12 mouse cellular contexts compared by ENCODE assay signal in genomic region chr14:18468611-18469010, GRCm38 (mm10).
DNase-seq lines count a peak whose midpoint lies in the region; ATAC-seq and TF ChIP-seq lines count a peak whose summit lies in the region.
"Had no signal": no experiment of that assay in that cellular context is flagged by ENCODE, and none has a peak within 500 bp of the region (broad histone marks: within the 10 kb centered on the region; RNA-seq: fewer than 3 reads in every experiment).

No protein-coding gene starts in this region.

- H3K27ac ChIP-seq in forebrain, postnatal 0 days (ENCODE audit: low read depth, low read length) = no peak overlapping the region
- no peak overlapping the region for H3K27ac ChIP-seq in forebrain, embryonic 12.5 days
- H3K27ac ChIP-seq: lung, embryonic 15.5 days; neural tube, embryonic 13.5 days had no signal

- no peak for ATAC-seq in forebrain, postnatal 0 days
- ATAC-seq in forebrain, embryonic 12.5 days (ENCODE audit: low FRiP score) = no peak
- no peak for ATAC-seq in monocyte, adult 5-6 weeks (replicated peaks; ENCODE audit: insufficient number of reproducible peaks, low FRiP score, low TSS enrichment, poor library complexity, severe bottlenecking)

- DNase-seq in forebrain, postnatal 0 days = peak; percentile 4
- peak; percentile 53 for DNase-seq in urinary bladder, postnatal 14 days (ENCODE audit: low spot score)
- no peak for DNase-seq in urinary bladder, postnatal 4 days (ENCODE audit: low spot score in 2 of 2)
- DNase-seq in gastrocnemius, postnatal 10 days = peak; percentile 8
- DNase-seq in layer of hippocampus, postnatal 10 days (ENCODE audit: low spot score in 2 of 2) = no peak
- no peak for DNase-seq in left cerebral cortex, postnatal 10 days (ENCODE audit: extremely low spot score in 1 of 2, low spot score in 2 of 2)
- DNase-seq: kidney, postnatal 36 days had no signal

- H3K4me3 ChIP-seq in forebrain, postnatal 0 days (ENCODE audit: low read depth, low read length) = no peak overlapping the region
- H3K4me3 ChIP-seq in forebrain, embryonic 12.5 days (replicated peaks) = no peak overlapping the region
- H3K4me3 ChIP-seq: erythroblast, embryonic 14.5 days; lung, embryonic 15.5 days; neural tube, embryonic 13.5 days had no signal

- intact Hi-C loops in left cerebral cortex, postnatal 10 days (cut with DNase I) = loop anchor here (10.0 kb wide), 1 partner anchor 1064 kb away; no protein-coding TSS in a partner anchor

- no peak overlapping the region for H3K9ac ChIP-seq in forebrain, postnatal 0 days
- no peak overlapping the region for H3K9ac ChIP-seq in forebrain, embryonic 12.5 days
- H3K9ac ChIP-seq: lung, embryonic 15.5 days; neural tube, embryonic 13.5 days had no signal

- H3K36me3 ChIP-seq in forebrain, postnatal 0 days (ENCODE audit: insufficient read depth) = no peaks in the 10 kb centered on the region
- no peaks in the 10 kb centered on the region for H3K36me3 ChIP-seq in forebrain, embryonic 12.5 days (replicated peaks)
- H3K36me3 ChIP-seq: lung, embryonic 15.5 days; neural tube, embryonic 13.5 days had no signal

- no peaks in the 10 kb centered on the region for H3K4me1 ChIP-seq in forebrain, postnatal 0 days (ENCODE audit: insufficient read depth)
- H3K4me1 ChIP-seq in forebrain, embryonic 12.5 days = peaks cover 6% of the 10 kb centered on the region
- H3K4me1 ChIP-seq: lung, embryonic 15.5 days; neural tube, embryonic 13.5 days had no signal

- WGBS in forebrain, postnatal 0 days = 56% methylated on average over 3 of the region's 3 CpGs
- WGBS in forebrain, embryonic 12.5 days = 84% methylated on average over 3 of the region's 3 CpGs

- H3K27me3 ChIP-seq in forebrain, postnatal 0 days (ENCODE audit: insufficient read depth, low read length) = no peaks in the 10 kb centered on the region
- no peaks in the 10 kb centered on the region for H3K27me3 ChIP-seq in forebrain, embryonic 12.5 days
- H3K27me3 ChIP-seq: lung, embryonic 15.5 days; neural tube, embryonic 13.5 days had no signal

- H3K4me2 ChIP-seq in forebrain, postnatal 0 days (ENCODE audit: low read depth) = no peak overlapping the region
- no peak overlapping the region for H3K4me2 ChIP-seq in forebrain, embryonic 12.5 days
- H3K4me2 ChIP-seq: lung, embryonic 15.5 days; neural tube, embryonic 13.5 days had no signal

- TF ChIP-seq CTCF in forebrain, postnatal 0 days (IDR thresholded peaks at IDR 0.05; ENCODE audit: low read depth) = no peak

- H3K9me3 ChIP-seq in forebrain, postnatal 0 days (ENCODE audit: low read length) = no peaks in the 10 kb centered on the region
- no peaks in the 10 kb centered on the region for H3K9me3 ChIP-seq in forebrain, embryonic 12.5 days
- H3K9me3 ChIP-seq: lung, embryonic 15.5 days; neural tube, embryonic 13.5 days had no signal

Comparison
In these comparisons a context has a peak if more than half of its experiments do, and no peak if none do; other contexts are left out.
1. DNase-seq: peak in forebrain, postnatal 0 days (single experiment), urinary bladder, postnatal 14 days (single experiment) and gastrocnemius, postnatal 10 days (single experiment); none in urinary bladder, postnatal 4 days (0 of 2), layer of hippocampus, postnatal 10 days (0 of 2) and left cerebral cortex, postnatal 10 days (0 of 2).